Mouse (Mus musculus): ENCODE measurements at regions not wholly inside any gene's neighbourhood (a gene's known extent, or its start where the extent isn't known, plus 50 kb on each side); places are given as distances from the start of the nearest gene placed in this dataset.

GRCm38 (mm10) chr7:70135416-70135815, 231.1 kb downstream of the Nr2f2 start:
- no peak for TF ChIP-seq CTCF (IDR thresholded peaks at IDR 0.05; ENCODE audit: borderline replicate concordance, insufficient read depth, low read length)
- no peak for TF ChIP-seq POLR2A (IDR thresholded peaks at IDR 0.05; ENCODE audit: low read depth, low read length)

Data from embryonic fibroblast, embryonic 13.5 days (primary cell).